Mouse (Mus musculus): Measurements from ENCODE around the gene Rpl18. TPM values are rescaled to one million over a fixed set of nuclear protein-coding genes. Genes with fewer than 3 reads are reported as not detected.

Rpl18 gene
- total RNA-seq, 4 experiments from 2014 or later, result 340 to 384 (median 357) TPM

GRCm38 (mm10) chr7:45700301-45701015 lies 14.8 kb upstream of the Rpl18 start:
- peak; percentile 70 to 88 for DNase-seq (ENCODE audit: low spot score in 2 of 2)

GRCm38 (mm10) chr7:45701072-45701471 lies 14.2 kb upstream of the Rpl18 start:
- no peak for DNase-seq (ENCODE audit: low spot score in 2 of 2)

- no peak for DNase-seq (ENCODE audit: low spot score in 2 of 2)
Observed at GRCm38 (mm10) chr7:45701607-45702006, 13.7 kb upstream of the Rpl18 start.

GRCm38 (mm10) chr7:45702316-45702715 lies 12.9 kb upstream of the Rpl18 start:
- no peak for DNase-seq (ENCODE audit: low spot score in 2 of 2)

GRCm38 (mm10) chr7:45702809-45703520 lies 12.3 kb upstream of the Rpl18 start:
- no peak for DNase-seq (ENCODE audit: low spot score in 2 of 2)

- peak in 1 of 2 experiments; percentile 63 for DNase-seq (ENCODE audit: low spot score in 2 of 2)
Observed at GRCm38 (mm10) chr7:45703521-45704033, 11.7 kb upstream of the Rpl18 start.

- peak; percentile 66 to 87 for DNase-seq (ENCODE audit: low spot score in 2 of 2)
Observed at GRCm38 (mm10) chr7:45704046-45704559, 11.2 kb upstream of the Rpl18 start.

GRCm38 (mm10) chr7:45704730-45705442 lies 10.4 kb upstream of the Rpl18 start, which contains the start of gene Dbp:
Gene Dbp, plus strand, starts transcription at chr7:45705088.
- peak; percentile 97 to 100 for DNase-seq (ENCODE audit: low spot score in 2 of 2)

- peak in 1 of 2 experiments; percentile 61 for DNase-seq (ENCODE audit: low spot score in 2 of 2)
Observed at GRCm38 (mm10) chr7:45705443-45705864, 9.8 kb upstream of the Rpl18 start.

- peak; percentile 76 to 88 for DNase-seq (ENCODE audit: low spot score in 2 of 2)
Observed at GRCm38 (mm10) chr7:45705873-45706281, 9.4 kb upstream of the Rpl18 start.

- DNase-seq (ENCODE audit: low spot score in 2 of 2), result peak; percentile 64 to 88
Observed at GRCm38 (mm10) chr7:45706721-45707241, 8.5 kb upstream of the Rpl18 start.

- peak; percentile 90 to 93 for DNase-seq (ENCODE audit: low spot score in 2 of 2)
Observed at GRCm38 (mm10) chr7:45707375-45707967, 7.8 kb upstream of the Rpl18 start.

GRCm38 (mm10) chr7:45708221-45708761 lies 7.0 kb upstream of the Rpl18 start:
- no peak for DNase-seq (ENCODE audit: low spot score in 2 of 2)

GRCm38 (mm10) chr7:45709036-45709435 lies 6.2 kb upstream of the Rpl18 start:
- DNase-seq (ENCODE audit: low spot score in 2 of 2), result no peak

- DNase-seq (ENCODE audit: low spot score in 2 of 2), result no peak
Observed at GRCm38 (mm10) chr7:45709677-45710355, 5.4 kb upstream of the Rpl18 start.

- DNase-seq (ENCODE audit: low spot score in 2 of 2), result no peak
Observed at GRCm38 (mm10) chr7:45710477-45711191, 4.6 kb upstream of the Rpl18 start.

- no peak for DNase-seq (ENCODE audit: low spot score in 2 of 2)
Observed at GRCm38 (mm10) chr7:45711316-45712021, 3.8 kb upstream of the Rpl18 start.

GRCm38 (mm10) chr7:45712022-45712757 lies 3.1 kb upstream of the Rpl18 start:
- DNase-seq (ENCODE audit: low spot score in 2 of 2), result peak in 1 of 2 experiments; percentile 49
